Mouse (Mus musculus): ENCODE results near the gene Slc6a16. TPM values are rescaled to one million over a fixed set of nuclear protein-coding genes. Genes with fewer than 3 reads are reported as not detected.

Slc6a16 gene
- polyA plus RNA-seq, 2 experiments: 0.21 to 0.29 TPM

DNA sequence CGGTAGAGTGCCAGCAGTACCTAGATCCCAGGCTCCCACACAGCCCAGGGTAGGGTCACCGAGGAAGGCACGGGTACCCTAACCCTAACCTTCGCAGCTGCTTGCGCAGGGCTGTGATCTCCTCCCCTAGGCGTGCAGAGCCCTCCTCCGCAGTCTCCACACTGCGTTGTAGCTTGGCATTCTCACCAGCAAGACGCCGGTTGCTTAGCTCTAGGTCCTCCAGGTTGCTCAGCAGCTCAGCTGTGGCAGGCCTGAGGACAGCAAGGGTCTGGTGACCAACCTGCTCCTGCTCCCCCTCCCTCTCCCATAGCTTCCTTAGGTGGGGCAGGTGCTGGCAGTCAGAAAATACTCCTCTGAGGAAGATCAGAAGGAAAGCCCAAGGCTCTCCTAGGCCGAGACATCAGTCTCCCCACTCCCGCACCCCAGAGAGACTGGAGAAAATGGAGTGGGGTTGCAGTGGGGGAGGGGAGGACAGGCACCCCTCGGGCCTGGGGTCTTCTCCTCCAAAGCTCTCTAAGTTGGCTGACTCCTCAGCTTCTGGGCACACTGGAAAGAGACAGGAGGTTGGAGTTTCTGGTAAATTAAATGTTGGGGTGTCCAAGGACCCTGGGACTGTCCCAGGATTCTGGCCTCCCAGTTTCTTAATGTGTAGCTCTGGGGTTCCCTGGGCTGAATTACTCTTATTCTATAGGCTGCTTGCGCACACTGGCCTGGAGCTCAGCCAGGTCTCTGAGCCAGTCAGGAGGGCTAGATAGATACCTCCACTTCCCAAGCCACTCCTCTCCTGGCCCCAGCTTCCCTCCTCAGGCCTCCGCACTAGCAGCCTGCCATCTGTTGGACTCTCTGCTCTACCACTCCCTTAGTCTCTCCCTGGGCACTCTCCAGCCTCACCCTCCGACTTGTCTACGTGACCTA is 46.8 kb upstream of the Slc6a16 start:
- ATAC-seq (ENCODE audit: low FRiP score, low read depth) (no peak), DNase-seq (ENCODE audit: low spot score) (no peak)
- TF ChIP-seq POLR2A (IDR thresholded peaks at IDR 0.05; ENCODE audit: borderline replicate concordance, extremely low read depth, insufficient read depth, insufficient read length): no peak
- peaks cover 4% of the 10 kb centered on the region for H3K4me1 ChIP-seq (ENCODE audit: control insufficient read depth, insufficient read depth, low read length)
- H3K4me2 ChIP-seq (replicated peaks; ENCODE audit: low read depth, low read length, severe bottlenecking): no peak overlapping the region
- H3K27me3 ChIP-seq (ENCODE audit: control insufficient read depth, insufficient read depth, low read length): no peaks in the 10 kb centered on the region
- H3K4me3 ChIP-seq (replicated peaks; ENCODE audit: low read length): no peak overlapping the region
- peak overlapping the region; percentile 25; the same call in 1 of the 2 replicates for H3K9ac ChIP-seq (ENCODE audit: low read depth, low read length, severe bottlenecking)
- no peaks in the 10 kb centered on the region for H3K36me3 ChIP-seq (ENCODE audit: control insufficient read depth, insufficient read depth, low read length)
- no peaks in the 10 kb centered on the region for H3K9me3 ChIP-seq (ENCODE audit: control insufficient read depth, low read length)
- H3K27ac ChIP-seq (replicated peaks; ENCODE audit: low read depth, low read length): no peak overlapping the region
- 78% methylated on average over 14 of the region's 17 CpGs for WGBS

DNA sequence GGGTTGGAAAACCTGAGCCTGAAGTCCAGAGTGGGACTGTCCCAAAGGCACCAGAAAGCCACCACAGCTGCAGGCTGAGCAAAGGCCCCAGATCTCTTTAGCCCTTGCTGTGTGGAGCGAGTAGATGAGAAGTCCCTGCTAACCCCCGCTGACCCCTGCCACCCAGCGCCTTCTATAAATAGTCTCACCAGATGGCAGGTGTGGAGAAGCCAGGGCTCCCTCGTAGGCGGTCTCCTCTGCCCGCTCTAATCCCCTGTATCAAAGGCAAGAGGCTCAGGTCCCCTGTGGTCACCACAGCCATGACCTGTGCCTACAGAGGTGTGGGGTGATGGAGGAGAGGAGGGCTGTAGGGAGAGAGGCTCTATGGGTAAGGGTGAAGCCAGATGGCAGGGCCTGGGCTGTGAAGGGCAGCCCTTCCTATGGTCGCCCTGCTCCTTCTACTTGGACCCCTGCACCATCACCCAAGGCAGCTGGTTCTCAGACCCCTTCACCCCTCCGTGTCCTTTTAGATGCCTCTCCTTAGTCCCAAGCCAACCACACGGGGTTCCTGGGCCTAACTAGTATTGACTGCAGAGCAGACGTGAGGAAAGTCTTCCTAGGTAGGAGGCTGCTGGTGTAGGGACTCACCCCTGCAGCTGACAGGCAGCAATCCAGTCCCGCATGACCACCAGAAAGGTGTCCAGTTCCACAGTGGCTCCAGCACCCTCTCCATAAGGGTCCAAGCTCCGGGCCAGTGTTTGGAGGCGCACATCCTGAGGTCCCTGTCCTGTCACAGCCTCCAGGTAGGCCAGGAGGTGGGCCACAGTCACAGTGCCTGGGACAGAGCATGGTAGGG is 45.3 kb upstream of the Slc6a16 start:
- no peak for DNase-seq (ENCODE audit: low spot score)
- Histone ChIP-seq H3K9ac (ENCODE audit: low read depth, low read length, severe bottlenecking) (no peak overlapping the region), H3K36me3 (ENCODE audit: control insufficient read depth, insufficient read depth, low read length) (no peaks in the 10 kb centered on the region), H3K4me3 (replicated peaks; ENCODE audit: low read length) (no peak overlapping the region), H3K27ac (replicated peaks; ENCODE audit: low read depth, low read length) (no peak overlapping the region), H3K9me3 (ENCODE audit: control insufficient read depth, low read length) (no peaks in the 10 kb centered on the region), H3K4me1 (ENCODE audit: control insufficient read depth, insufficient read depth, low read length) (peaks cover 4% of the 10 kb centered on the region), H3K27me3 (ENCODE audit: control insufficient read depth, insufficient read depth, low read length) (no peaks in the 10 kb centered on the region), H3K4me2 (replicated peaks; ENCODE audit: low read depth, low read length, severe bottlenecking) (no peak overlapping the region)
- WGBS: 49% methylated on average over 13 of the region's 13 CpGs
- no peak for TF ChIP-seq POLR2A (IDR thresholded peaks at IDR 0.05; ENCODE audit: borderline replicate concordance, extremely low read depth, insufficient read depth, insufficient read length)
- no peak for ATAC-seq (ENCODE audit: low FRiP score, low read depth)

DNA sequence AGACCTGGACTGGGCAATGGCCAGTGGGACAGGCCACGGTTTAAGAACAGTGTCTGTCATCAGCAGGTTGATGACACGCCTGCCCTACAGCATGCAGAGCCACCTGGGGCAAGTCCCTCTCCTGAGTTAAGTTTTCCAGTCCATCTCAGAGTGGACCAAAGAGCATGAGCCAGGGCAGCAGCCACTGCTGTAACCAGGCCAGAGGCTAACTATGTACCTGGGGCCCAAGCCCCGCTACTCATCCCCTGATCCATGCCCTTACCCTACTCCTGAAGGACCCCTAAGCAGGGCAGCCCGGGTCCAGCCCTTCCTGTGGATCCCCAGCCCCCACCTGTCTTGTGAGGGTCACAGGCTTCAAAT is 44.7 kb upstream of the Slc6a16 start:
- no peaks in the 10 kb centered on the region for H3K27me3 ChIP-seq (ENCODE audit: control insufficient read depth, insufficient read depth, low read length)

DNA sequence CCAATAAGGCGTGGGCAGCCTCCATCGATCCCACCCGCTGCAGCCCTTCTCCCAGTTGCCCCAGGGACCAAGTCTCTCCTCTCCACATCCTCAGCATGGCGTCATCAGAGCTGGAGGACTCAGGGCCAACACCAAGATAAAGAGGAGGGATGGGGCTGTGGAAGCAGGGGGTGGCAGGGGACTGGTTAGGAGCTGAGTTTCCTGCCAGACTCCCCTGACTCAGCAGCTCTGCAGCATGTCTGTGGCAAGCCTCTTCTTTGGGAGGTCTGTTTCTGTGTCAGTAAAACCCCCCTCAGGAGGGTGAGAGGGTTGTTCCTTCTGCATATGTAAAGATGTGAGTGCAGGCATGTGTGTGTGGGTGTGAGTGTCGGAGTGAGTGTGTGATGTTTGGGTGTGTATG is 43.9 kb upstream of the Slc6a16 start:
- Histone ChIP-seq H3K9me3 (ENCODE audit: control insufficient read depth, low read length) (no peaks in the 10 kb centered on the region), H3K4me3 (replicated peaks; ENCODE audit: low read length) (no peak overlapping the region), H3K27me3 (ENCODE audit: control insufficient read depth, insufficient read depth, low read length) (no peaks in the 10 kb centered on the region), H3K36me3 (ENCODE audit: control insufficient read depth, insufficient read depth, low read length) (no peaks in the 10 kb centered on the region), H3K4me1 (ENCODE audit: control insufficient read depth, insufficient read depth, low read length) (peaks cover 3% of the 10 kb centered on the region), H3K4me2 (replicated peaks; ENCODE audit: low read depth, low read length, severe bottlenecking) (no peak overlapping the region), H3K9ac (ENCODE audit: low read depth, low read length, severe bottlenecking) (no peak overlapping the region), H3K27ac (replicated peaks; ENCODE audit: low read depth, low read length) (no peak overlapping the region)
- WGBS: 66% methylated on average over 4 of the region's 5 CpGs
- DNase-seq (ENCODE audit: low spot score) (no peak), ATAC-seq (ENCODE audit: low FRiP score, low read depth) (no peak)
- TF ChIP-seq POLR2A (IDR thresholded peaks at IDR 0.05; ENCODE audit: borderline replicate concordance, extremely low read depth, insufficient read depth, insufficient read length): no peak

More for the DNA sequence above, 44.7 kb upstream of the Slc6a16 start:
- 85% methylated on average over 4 of the region's 4 CpGs for WGBS
- ATAC-seq (ENCODE audit: low FRiP score, low read depth) (no peak), DNase-seq (ENCODE audit: low spot score) (no peak)
- H3K4me1 ChIP-seq (ENCODE audit: control insufficient read depth, insufficient read depth, low read length): peaks cover 4% of the 10 kb centered on the region
- no peak overlapping the region for H3K9ac ChIP-seq (ENCODE audit: low read depth, low read length, severe bottlenecking)
- H3K4me3 ChIP-seq (replicated peaks; ENCODE audit: low read length): no peak overlapping the region
- no peak for TF ChIP-seq POLR2A (IDR thresholded peaks at IDR 0.05; ENCODE audit: borderline replicate concordance, extremely low read depth, insufficient read depth, insufficient read length)
- H3K27ac ChIP-seq (replicated peaks; ENCODE audit: low read depth, low read length): no peak overlapping the region
- H3K4me2 ChIP-seq (replicated peaks; ENCODE audit: low read depth, low read length, severe bottlenecking): no peak overlapping the region
- H3K9me3 ChIP-seq (ENCODE audit: control insufficient read depth, low read length): no peaks in the 10 kb centered on the region
- H3K36me3 ChIP-seq (ENCODE audit: control insufficient read depth, insufficient read depth, low read length): no peaks in the 10 kb centered on the region

DNA sequence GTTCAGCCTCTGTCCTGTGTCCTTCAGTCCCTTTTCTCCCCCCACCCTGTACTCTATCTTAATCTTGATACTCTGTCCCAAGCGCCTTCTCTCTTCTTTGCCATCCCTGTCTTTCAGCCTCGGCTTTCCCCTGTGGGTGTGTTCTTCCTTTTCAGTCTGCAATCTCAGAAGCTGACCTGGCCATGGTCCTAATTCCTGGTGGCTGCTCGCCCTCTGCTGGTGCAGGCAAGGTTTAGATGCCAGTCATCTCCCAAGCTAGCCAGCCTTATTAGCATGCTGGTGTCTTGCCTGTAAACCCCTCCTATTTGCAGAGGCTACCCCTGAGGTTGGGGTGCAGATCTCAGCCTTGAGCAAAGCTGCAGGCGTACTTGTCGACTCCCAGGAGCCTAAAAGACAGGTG is 42.5 kb upstream of the Slc6a16 start:
- TF ChIP-seq POLR2A (IDR thresholded peaks at IDR 0.05; ENCODE audit: borderline replicate concordance, extremely low read depth, insufficient read depth, insufficient read length): no peak
- H3K4me3 ChIP-seq (replicated peaks; ENCODE audit: low read length): no peak overlapping the region
- no peaks in the 10 kb centered on the region for H3K4me1 ChIP-seq (ENCODE audit: control insufficient read depth, insufficient read depth, low read length)
- WGBS: 18% methylated on average over 5 of the region's 5 CpGs
- ATAC-seq (ENCODE audit: low FRiP score, low read depth): peak; percentile 51; the same call in 1 of the 2 replicates
- H3K27me3 ChIP-seq (ENCODE audit: control insufficient read depth, insufficient read depth, low read length): no peaks in the 10 kb centered on the region
- H3K4me2 ChIP-seq (replicated peaks; ENCODE audit: low read depth, low read length, severe bottlenecking): no peak overlapping the region
- no peaks in the 10 kb centered on the region for H3K36me3 ChIP-seq (ENCODE audit: control insufficient read depth, insufficient read depth, low read length)
- no peak overlapping the region for H3K27ac ChIP-seq (replicated peaks; ENCODE audit: low read depth, low read length)
- H3K9ac ChIP-seq (ENCODE audit: low read depth, low read length, severe bottlenecking): no peak overlapping the region
- H3K9me3 ChIP-seq (ENCODE audit: control insufficient read depth, low read length): no peaks in the 10 kb centered on the region
- DNase-seq (ENCODE audit: low spot score): peak; percentile 65
